Mouse (Mus musculus) right cerebral cortex, adult 2 months (tissue): Measurements from ENCODE around the gene Mcm9.
"Not testable (repeated sequence)": the region's sequence is repeated elsewhere in the genome, so short reads cannot be mapped to it uniquely, and the experiment has no call there.

ENCODE experiments used
- DNase-seq, 2 experiments: peaks; one replicate each; pipeline ENCODE4 v3.0.0; 2021 to 2022; ENCODE audit warnings: low spot score in 2 of 2

Mcm9 gene

DNA sequence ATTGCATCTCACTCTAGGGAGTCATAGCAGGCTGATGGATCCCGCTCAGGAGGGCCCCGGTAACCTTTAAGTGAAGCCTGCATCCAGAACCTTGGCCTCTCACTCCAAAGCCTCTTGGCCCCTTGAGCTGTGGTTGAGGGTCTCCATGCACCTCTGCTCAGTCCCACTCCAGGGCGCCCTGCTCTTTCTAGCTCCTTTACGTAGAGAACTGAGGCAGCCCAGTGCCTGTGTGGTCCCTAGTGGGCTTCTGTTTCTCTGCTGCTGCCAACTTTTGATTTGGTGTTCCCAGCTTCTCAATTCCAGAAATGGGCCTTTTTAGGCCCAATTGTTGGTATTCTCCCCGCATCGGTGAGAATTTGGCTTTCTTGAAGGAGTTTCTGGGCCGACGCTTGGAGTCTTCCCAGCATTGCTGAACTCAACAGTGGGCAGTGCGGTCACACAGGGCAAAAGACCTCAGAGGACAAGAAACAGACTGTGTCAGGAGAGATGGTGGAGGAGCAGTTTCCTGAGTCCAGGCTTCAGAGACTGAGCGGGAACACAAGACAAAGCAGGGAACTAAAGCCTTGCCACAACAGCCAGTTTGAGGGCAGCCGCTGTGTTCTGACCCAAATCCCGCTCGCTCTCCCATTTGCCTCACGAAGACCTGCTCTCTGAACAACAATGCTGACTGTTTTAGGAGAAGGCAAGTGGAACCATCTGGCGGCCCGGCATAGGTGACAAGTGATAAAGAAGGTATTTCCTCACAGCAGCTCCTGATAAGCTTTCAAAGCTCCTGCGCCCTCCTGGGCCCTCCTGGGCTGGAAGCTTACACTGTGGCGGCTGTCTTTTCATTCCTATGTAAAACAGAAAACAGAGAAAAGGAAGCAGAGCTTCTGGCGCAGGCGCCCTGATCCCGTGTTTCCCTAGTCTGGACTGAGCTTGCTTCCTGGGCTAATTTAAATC, 127.1 kb downstream of the Mcm9 start:
- peak; percentile 11 to 29 for DNase-seq

DNA sequence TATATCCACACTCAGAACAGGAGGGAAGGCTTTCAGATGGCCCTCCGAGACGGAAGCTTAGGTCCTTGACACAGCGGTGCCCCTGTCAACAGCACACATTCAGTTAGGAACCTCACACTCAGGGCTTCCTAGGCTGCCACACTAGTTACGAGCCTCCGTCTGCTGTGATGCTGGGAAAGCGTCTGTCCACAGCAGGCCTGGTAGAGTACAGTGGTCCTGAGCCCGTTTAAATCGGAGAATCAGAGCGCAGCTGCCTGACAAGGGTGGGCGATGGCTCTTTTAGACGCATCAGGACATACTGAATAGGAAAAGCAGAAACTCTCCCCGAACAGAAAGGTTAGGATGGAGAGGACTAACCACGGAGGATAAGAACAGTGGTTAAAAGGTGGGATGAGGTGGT, 127.8 kb downstream of the Mcm9 start:
- no peak for DNase-seq

DNA sequence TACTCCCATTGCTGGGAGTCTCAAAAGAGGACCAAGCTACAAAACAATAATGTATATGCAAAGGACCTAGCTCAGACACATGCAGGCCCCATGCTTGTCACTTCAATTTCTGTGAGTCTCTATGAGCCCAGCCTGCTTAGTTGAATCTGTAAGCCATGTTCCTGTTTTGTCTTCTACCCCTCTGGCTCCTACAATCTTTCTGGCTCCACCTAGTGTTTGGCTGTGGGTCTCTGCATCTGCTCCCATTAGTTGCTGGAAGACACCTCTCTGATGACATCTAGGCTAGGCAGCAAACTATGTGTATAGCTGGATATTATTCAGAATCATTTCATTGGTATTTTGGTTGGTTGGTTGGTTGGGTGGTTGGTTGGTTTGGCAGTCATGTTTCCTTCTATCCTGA, 130.7 kb downstream of the Mcm9 start:
- no peak for DNase-seq

DNA sequence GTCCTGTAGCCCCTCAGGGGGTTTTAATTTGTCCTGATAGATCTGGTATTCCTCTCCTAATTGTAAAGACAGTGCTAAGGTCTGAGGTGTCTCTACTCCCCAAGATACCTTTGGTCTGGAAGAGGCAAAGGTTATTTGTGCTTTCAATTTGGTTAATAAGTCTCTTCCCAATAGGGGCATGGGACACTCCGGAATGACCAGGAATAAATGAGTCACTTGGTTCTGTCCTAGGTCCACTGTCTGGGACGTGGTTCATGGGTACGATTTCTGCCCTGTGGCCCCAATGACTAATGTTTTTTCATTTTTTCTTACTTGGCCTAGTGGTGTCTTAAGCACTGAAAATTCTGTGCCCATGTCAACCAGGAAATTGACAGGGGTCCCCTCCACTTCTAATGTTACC, 134.9 kb downstream of the Mcm9 start:
- DNase-seq, result not testable (repeated sequence)

DNA sequence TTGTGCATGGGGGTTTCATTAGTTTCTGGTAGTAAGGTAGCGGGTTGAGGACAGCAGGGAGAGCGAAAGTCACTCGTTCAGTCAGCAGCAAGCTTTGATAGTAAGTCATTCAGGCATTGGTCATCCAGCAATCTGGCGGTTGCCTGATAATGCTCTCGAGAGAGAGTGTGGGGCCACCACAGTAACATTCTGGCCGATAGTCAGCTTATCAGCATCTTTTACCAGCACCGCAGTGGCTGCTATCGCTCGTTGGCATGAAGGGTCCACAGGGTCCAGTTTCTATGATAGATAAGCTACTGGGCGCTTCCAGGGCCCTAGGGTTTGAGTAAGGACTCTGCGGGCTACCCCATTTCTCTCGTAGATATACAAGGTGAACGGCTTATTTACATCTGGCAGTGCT, 136.3 kb downstream of the Mcm9 start:
- no peak for DNase-seq
